Mouse (Mus musculus): Measurements from ENCODE around the gene Spag16. TPM values are rescaled to one million over a fixed set of nuclear protein-coding genes. Genes with fewer than 3 reads are reported as not detected.

The Spag16 gene
- polyA plus RNA-seq, 1 experiment from 2014 or later = 2.4 TPM

DNA sequence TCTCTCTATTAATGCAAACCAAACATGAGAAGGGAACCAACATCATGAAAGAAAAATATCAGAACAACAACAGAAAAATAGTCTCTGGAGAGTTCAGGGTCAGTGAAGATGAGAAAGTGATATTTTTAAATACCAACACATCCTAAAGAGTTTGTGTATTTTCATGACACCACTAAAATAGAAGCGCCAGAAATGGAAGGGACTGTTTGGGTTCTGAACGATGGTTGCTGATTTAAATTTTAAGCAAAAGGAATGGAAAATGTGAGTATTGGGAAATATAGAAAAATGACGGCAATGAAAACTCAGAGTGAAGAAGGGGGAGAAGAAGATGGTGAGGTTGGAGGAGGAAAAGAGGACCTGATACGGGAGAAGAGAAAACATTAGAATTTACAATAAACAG is 825.9 kb downstream of the Spag16 start:
- Histone ChIP-seq H3K9me3 (ENCODE audit: control insufficient read depth, low read length) (no peaks in the 10 kb centered on the region), H3K4me3 (ENCODE audit: low read depth, low read length) (no peak overlapping the region), H3K27ac (replicated peaks; ENCODE audit: low read depth, low read length) (no peak overlapping the region), H3K4me1 (ENCODE audit: control insufficient read depth, insufficient read depth, low read length) (no peaks in the 10 kb centered on the region), H3K9ac (ENCODE audit: low read depth, low read length) (no peak overlapping the region), H3K36me3 (ENCODE audit: control insufficient read depth, insufficient read depth, low read length) (no peaks in the 10 kb centered on the region), H3K4me2 (ENCODE audit: low read depth, low read length) (no peak overlapping the region), H3K27me3 (replicated peaks; ENCODE audit: control insufficient read depth, insufficient read depth, low read length) (no peaks in the 10 kb centered on the region)
- DNase-seq (ENCODE audit: low spot score) = no peak
- WGBS = 88% methylated on average over 4 of the region's 4 CpGs
- ATAC-seq (ENCODE audit: low read depth) = no peak

DNA sequence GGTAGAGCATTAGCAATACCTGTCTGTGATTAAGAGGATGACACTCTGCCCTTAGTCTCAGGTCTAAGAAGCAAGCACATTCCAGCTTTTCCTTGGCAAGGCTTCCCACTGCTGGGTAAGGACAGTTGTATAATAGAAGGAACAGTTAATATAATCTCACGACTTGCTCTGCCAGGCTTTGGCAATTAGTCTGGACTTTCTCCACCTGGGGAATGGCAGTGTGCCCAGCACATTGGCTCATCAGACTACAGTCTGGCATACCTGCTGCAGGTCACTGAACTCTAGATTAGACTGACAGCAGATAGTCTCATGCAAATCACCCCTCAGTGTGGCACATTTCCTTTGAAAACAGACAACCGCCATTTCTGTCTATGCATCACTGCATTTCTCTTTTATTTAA is 865.8 kb downstream of the Spag16 start:
- Histone ChIP-seq H3K9ac (ENCODE audit: low read depth, low read length) (no peak overlapping the region), H3K27ac (replicated peaks; ENCODE audit: low read depth, low read length) (no peak overlapping the region), H3K9me3 (ENCODE audit: control insufficient read depth, low read length) (no peaks in the 10 kb centered on the region), H3K4me1 (ENCODE audit: control insufficient read depth, insufficient read depth, low read length) (no peaks in the 10 kb centered on the region), H3K36me3 (ENCODE audit: control insufficient read depth, insufficient read depth, low read length) (no peaks in the 10 kb centered on the region), H3K4me3 (ENCODE audit: low read depth, low read length) (no peak overlapping the region), H3K4me2 (ENCODE audit: low read depth, low read length) (no peak overlapping the region), H3K27me3 (replicated peaks; ENCODE audit: control insufficient read depth, insufficient read depth, low read length) (no peaks in the 10 kb centered on the region)
- ATAC-seq (ENCODE audit: low read depth) (no peak), DNase-seq (ENCODE audit: low spot score) (no peak)
- 95% methylated on average over 2 of the region's 2 CpGs for WGBS

DNA sequence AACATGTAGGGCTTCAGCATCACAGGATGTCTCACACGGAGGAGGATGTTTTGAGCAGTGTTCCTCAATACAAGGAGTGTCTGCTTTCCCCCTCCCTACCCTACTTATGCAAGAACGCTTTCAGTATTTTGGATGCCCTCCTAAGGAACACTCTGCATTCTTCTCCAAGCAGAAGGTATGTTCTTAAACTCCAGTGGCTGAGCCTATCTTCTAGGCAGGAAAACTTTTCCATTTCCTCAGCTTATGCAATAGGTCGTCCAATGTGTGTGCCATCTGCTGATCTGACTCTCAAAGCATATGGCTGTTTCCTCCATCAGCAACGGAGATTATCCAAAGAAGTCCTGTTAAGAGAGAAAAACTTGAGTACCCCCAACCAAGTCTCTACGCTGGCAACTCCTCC is 873.5 kb downstream of the Spag16 start:
- no peaks in the 10 kb centered on the region for H3K27me3 ChIP-seq (replicated peaks; ENCODE audit: control insufficient read depth, insufficient read depth, low read length)
- DNase-seq (ENCODE audit: low spot score) (no peak), ATAC-seq (ENCODE audit: low read depth) (no peak)
- no peak overlapping the region for H3K4me2 ChIP-seq (ENCODE audit: low read depth, low read length)
- no peak overlapping the region for H3K4me3 ChIP-seq (ENCODE audit: low read depth, low read length)
- no peaks in the 10 kb centered on the region for H3K4me1 ChIP-seq (ENCODE audit: control insufficient read depth, insufficient read depth, low read length)
- H3K9me3 ChIP-seq (ENCODE audit: control insufficient read depth, low read length) = no peaks in the 10 kb centered on the region
- 72% methylated on average over 5 of the region's 5 CpGs for WGBS
- H3K36me3 ChIP-seq (ENCODE audit: control insufficient read depth, insufficient read depth, low read length) = no peaks in the 10 kb centered on the region
- H3K27ac ChIP-seq (replicated peaks; ENCODE audit: low read depth, low read length) = no peak overlapping the region
- H3K9ac ChIP-seq (ENCODE audit: low read depth, low read length) = no peak overlapping the region

DNA sequence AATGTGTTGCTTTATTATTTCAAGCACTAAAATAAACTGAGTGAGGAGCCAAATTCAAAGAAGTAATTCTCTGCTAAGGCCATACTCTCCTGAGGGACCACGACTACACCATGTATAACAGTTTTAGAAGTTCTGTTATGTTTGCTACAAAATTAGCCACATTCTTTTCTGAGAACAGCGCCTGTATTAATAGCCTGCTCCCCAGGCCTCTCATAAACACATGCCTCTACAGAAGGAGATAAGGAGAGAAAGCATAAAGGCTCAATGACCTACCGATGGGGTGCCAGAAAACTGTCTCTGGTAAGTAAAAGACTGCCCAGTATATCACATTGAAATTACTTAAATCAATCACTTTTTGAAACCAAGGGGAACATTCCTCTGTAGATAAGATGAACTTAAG is 877.2 kb downstream of the Spag16 start:
- Histone ChIP-seq H3K4me3 (ENCODE audit: low read depth, low read length) (no peak overlapping the region), H3K27me3 (replicated peaks; ENCODE audit: control insufficient read depth, insufficient read depth, low read length) (no peaks in the 10 kb centered on the region), H3K9ac (ENCODE audit: low read depth, low read length) (no peak overlapping the region), H3K27ac (replicated peaks; ENCODE audit: low read depth, low read length) (no peak overlapping the region), H3K4me2 (ENCODE audit: low read depth, low read length) (no peak overlapping the region), H3K9me3 (ENCODE audit: control insufficient read depth, low read length) (no peaks in the 10 kb centered on the region), H3K4me1 (ENCODE audit: control insufficient read depth, insufficient read depth, low read length) (no peaks in the 10 kb centered on the region), H3K36me3 (ENCODE audit: control insufficient read depth, insufficient read depth, low read length) (no peaks in the 10 kb centered on the region)
- 82% methylated on average over 3 of the region's 3 CpGs for WGBS
- ATAC-seq (ENCODE audit: low read depth) (no peak), DNase-seq (ENCODE audit: low spot score) (no peak)

DNA sequence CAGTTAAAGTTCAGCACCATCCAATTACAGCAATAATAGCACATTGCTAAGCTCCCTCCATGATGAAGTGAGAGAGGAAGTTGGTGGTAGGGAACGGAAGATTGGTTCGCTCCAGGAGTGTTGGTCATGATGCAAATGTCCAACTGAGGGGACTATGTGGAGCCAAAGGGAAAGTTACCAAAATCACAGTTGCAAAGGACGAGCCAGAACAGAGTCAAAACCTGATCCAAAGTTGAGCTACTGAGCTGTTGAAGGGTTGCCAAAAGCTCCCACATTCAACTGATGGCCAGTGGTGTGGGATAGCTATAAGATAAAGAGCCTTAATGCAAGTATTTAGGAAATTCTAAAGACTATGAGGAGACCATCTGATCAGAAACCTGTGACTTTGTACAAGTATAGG is 879.1 kb downstream of the Spag16 start:
- no peak for DNase-seq (ENCODE audit: low spot score)
- no peak overlapping the region for H3K4me3 ChIP-seq (ENCODE audit: low read depth, low read length)
- 78% methylated on average over 3 of the region's 3 CpGs for WGBS
- H3K9ac ChIP-seq (ENCODE audit: low read depth, low read length) = no peak overlapping the region
- no peaks in the 10 kb centered on the region for H3K36me3 ChIP-seq (ENCODE audit: control insufficient read depth, insufficient read depth, low read length)
- no peaks in the 10 kb centered on the region for H3K4me1 ChIP-seq (ENCODE audit: control insufficient read depth, insufficient read depth, low read length)
- H3K4me2 ChIP-seq (ENCODE audit: low read depth, low read length) = no peak overlapping the region
- ATAC-seq (ENCODE audit: low read depth) = no peak
- no peaks in the 10 kb centered on the region for H3K27me3 ChIP-seq (replicated peaks; ENCODE audit: control insufficient read depth, insufficient read depth, low read length)
- no peak overlapping the region for H3K27ac ChIP-seq (replicated peaks; ENCODE audit: low read depth, low read length)
- no peaks in the 10 kb centered on the region for H3K9me3 ChIP-seq (ENCODE audit: control insufficient read depth, low read length)

DNA sequence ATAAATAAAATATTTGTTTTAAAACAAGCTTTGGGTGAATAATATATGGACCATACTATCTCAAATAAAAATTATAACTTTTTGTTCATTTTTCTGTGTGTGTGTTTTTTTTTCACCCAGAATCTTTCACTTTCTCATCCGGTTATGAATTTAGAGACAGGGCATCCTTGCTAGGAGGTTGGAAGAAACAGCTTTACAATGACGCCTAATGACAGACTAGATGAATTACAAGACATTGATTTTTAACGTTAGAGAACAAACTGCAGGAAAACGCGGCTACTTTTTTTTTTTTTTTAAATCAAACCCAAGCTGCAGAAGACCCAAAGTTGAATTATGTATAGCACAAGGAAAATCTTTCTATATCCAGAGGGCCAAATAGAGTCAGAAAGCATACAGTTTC is 898.3 kb downstream of the Spag16 start:
- Histone ChIP-seq H3K9me3 (ENCODE audit: control insufficient read depth, low read length) (no peaks in the 10 kb centered on the region), H3K36me3 (ENCODE audit: control insufficient read depth, insufficient read depth, low read length) (no peaks in the 10 kb centered on the region), H3K27me3 (replicated peaks; ENCODE audit: control insufficient read depth, insufficient read depth, low read length) (no peaks in the 10 kb centered on the region; the same call in 1 of the 2 replicates), H3K4me3 (ENCODE audit: low read depth, low read length) (no peak overlapping the region), H3K4me1 (ENCODE audit: control insufficient read depth, insufficient read depth, low read length) (0 out of 2 replicates have a peak, but pooled peaks cover 3% of the 10 kb centered on the region), H3K4me2 (ENCODE audit: low read depth, low read length) (no peak overlapping the region), H3K27ac (replicated peaks; ENCODE audit: low read depth, low read length) (no peak overlapping the region), H3K9ac (ENCODE audit: low read depth, low read length) (no peak overlapping the region)
- DNase-seq (ENCODE audit: low spot score) (no peak), ATAC-seq (ENCODE audit: low read depth) (no peak)
- 63% methylated on average over 5 of the region's 5 CpGs for WGBS

DNA sequence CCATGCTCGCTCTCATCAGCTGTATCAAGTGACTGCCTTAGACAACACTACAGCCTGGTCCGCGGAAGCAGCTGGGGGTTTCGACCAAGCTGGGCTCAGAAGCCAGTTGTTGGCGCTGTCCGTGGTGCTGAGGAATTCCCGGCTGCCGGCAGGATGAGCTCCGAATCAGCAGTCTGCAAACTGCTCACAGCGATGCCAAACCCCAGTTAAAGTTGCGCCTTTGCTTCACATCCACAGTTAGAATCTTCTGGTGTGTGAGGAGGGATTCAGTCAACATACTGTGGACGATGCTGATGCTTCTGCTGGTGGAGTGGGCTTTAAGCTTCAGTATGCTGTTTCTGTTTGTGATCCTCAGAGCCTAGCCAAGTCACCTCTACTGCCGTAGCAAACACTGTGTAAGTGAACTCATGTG is 898.9 kb downstream of the Spag16 start, which contains the start of gene Vwc2l:
Vwc2l (plus strand) TSS at position 61 of the 412 bp plus-strand sequence.
- H3K36me3 ChIP-seq (ENCODE audit: control insufficient read depth, insufficient read depth, low read length) = no peaks in the 10 kb centered on the region
- H3K9me3 ChIP-seq (ENCODE audit: control insufficient read depth, low read length) = no peaks in the 10 kb centered on the region
- 0 out of 2 replicates have a peak, but pooled peaks cover 3% of the 10 kb centered on the region for H3K4me1 ChIP-seq (ENCODE audit: control insufficient read depth, insufficient read depth, low read length)
- no peak within 1 kb of the TSS for H3K4me3 ChIP-seq (ENCODE audit: low read depth, low read length)
- 6% methylated on average over 13 of the region's 13 CpGs for whole genome bisulfite sequencing
- no peak within 1 kb of the TSS for H3K27ac ChIP-seq (replicated peaks; ENCODE audit: low read depth, low read length)
- no peak within 1 kb of the TSS for H3K9ac ChIP-seq (ENCODE audit: low read depth, low read length)
- DNase-seq (ENCODE audit: low spot score) = peak; percentile 89
- ATAC-seq (ENCODE audit: low read depth) = 0 out of 2 replicates have a peak, but pooled peaks have one; percentile 47
- H3K4me2 ChIP-seq (ENCODE audit: low read depth, low read length) = no peak within 1 kb of the TSS
- no peaks in the 10 kb centered on the region; the same call in 1 of the 2 replicates for H3K27me3 ChIP-seq (replicated peaks; ENCODE audit: control insufficient read depth, insufficient read depth, low read length)

Other genes starting within 250 kb of the Spag16 start
- gene Ikzf2, start 139.7 kb upstream of the Spag16 start, polyA plus RNA-seq (2014; fragmentation: Nextera tagmentation; extraction: Ambion mirVana) = 4.2 and 5.6 TPM in 2 replicates

All from embryonic facial prominence, embryonic 14.5 days (tissue).